Mouse (Mus musculus): ENCODE measurements around the gene Phox2b. TPM values are rescaled to one million over a fixed set of nuclear protein-coding genes. Genes with fewer than 3 reads are reported as not detected.

Phox2b gene
- polyA plus RNA-seq, 1 experiment from 2014 or later: 6.2 TPM

- DNase-seq (ENCODE audit: low spot score): no peak
- Histone ChIP-seq H3K9me3 (ENCODE audit: control insufficient read depth, low read length) (no peaks in the 10 kb centered on the region), H3K27ac (replicated peaks) (no peak overlapping the region), H3K9ac (ENCODE audit: low read length) (no peak overlapping the region), H3K4me1 (replicated peaks; ENCODE audit: control insufficient read depth, insufficient read depth) (no peaks in the 10 kb centered on the region), H3K27me3 (ENCODE audit: control insufficient read depth, insufficient read depth, low read length) (peaks cover 9% of the 10 kb centered on the region; the same call in 1 of the 2 replicates), H3K4me2 (replicated peaks; ENCODE audit: low read depth) (no peak overlapping the region), H3K36me3 (ENCODE audit: control insufficient read depth, insufficient read depth, low read length) (no peaks in the 10 kb centered on the region), H3K4me3 (ENCODE audit: low read depth, low read length) (no peak overlapping the region)
- ATAC-seq (ENCODE audit: low FRiP score, low TSS enrichment): no peak
- TF ChIP-seq CTCF (IDR thresholded peaks at IDR 0.05; ENCODE audit: low read depth): no peak
- TF ChIP-seq EP300 (optimal IDR thresholded peaks at IDR 0.05): no peak
- 87% methylated on average over 2 of the region's 2 CpGs for WGBS
Observed at GRCm38 (mm10) chr5:67106261-67106660, 7.2 kb upstream of the Phox2b start.

- Histone ChIP-seq H3K27me3 (ENCODE audit: control insufficient read depth, insufficient read depth, low read length) (peaks cover 28% of the 10 kb centered on the region), H3K4me2 (replicated peaks; ENCODE audit: low read depth) (no peak overlapping the region), H3K9ac (ENCODE audit: low read length) (no peak overlapping the region), H3K4me1 (replicated peaks; ENCODE audit: control insufficient read depth, insufficient read depth) (no peaks in the 10 kb centered on the region), H3K4me3 (ENCODE audit: low read depth, low read length) (no peak overlapping the region), H3K9me3 (ENCODE audit: control insufficient read depth, low read length) (no peaks in the 10 kb centered on the region), H3K27ac (replicated peaks) (no peak overlapping the region), H3K36me3 (ENCODE audit: control insufficient read depth, insufficient read depth, low read length) (no peaks in the 10 kb centered on the region)
- DNase-seq (ENCODE audit: low spot score): no peak
- TF ChIP-seq CTCF (IDR thresholded peaks at IDR 0.05; ENCODE audit: low read depth): no peak
- TF ChIP-seq EP300 (optimal IDR thresholded peaks at IDR 0.05): no peak
- ATAC-seq (ENCODE audit: low FRiP score, low TSS enrichment): no peak
- WGBS: 8% methylated on average over 3 of the region's 3 CpGs
Observed at GRCm38 (mm10) chr5:67103016-67103415, 3.9 kb upstream of the Phox2b start.

- peak; percentile 22 for DNase-seq (ENCODE audit: low spot score)
Observed at GRCm38 (mm10) chr5:67101793-67102600, 2.9 kb upstream of the Phox2b start.

GRCm38 (mm10) chr5:67101395-67101760, 2.3 kb upstream of the Phox2b start:
- 5% methylated on average over 9 of the region's 9 CpGs for WGBS
- no peak overlapping the region for H3K9ac ChIP-seq (ENCODE audit: low read length)
- H3K4me1 ChIP-seq (replicated peaks; ENCODE audit: control insufficient read depth, insufficient read depth): no peaks in the 10 kb centered on the region
- no peak for TF ChIP-seq CTCF (IDR thresholded peaks at IDR 0.05; ENCODE audit: low read depth)
- no peak for TF ChIP-seq EP300 (optimal IDR thresholded peaks at IDR 0.05)
- ATAC-seq (ENCODE audit: low FRiP score, low TSS enrichment) (no peak), DNase-seq (ENCODE audit: low spot score) (no peak)
- no peaks in the 10 kb centered on the region for H3K9me3 ChIP-seq (ENCODE audit: control insufficient read depth, low read length)
- no peak overlapping the region for H3K4me3 ChIP-seq (ENCODE audit: low read depth, low read length)
- no peak overlapping the region for H3K4me2 ChIP-seq (replicated peaks; ENCODE audit: low read depth)
- peaks cover 39% of the 10 kb centered on the region for H3K27me3 ChIP-seq (ENCODE audit: control insufficient read depth, insufficient read depth, low read length)
- no peak overlapping the region for H3K27ac ChIP-seq (replicated peaks)
- no peaks in the 10 kb centered on the region for H3K36me3 ChIP-seq (ENCODE audit: control insufficient read depth, insufficient read depth, low read length)

More at GRCm38 (mm10) chr5:67101793-67102600, 2.9 kb upstream of the Phox2b start:
- no peak overlapping the region for H3K27ac ChIP-seq (replicated peaks)
- peak; percentile 26; the same call in 1 of the 2 replicates for ATAC-seq (ENCODE audit: low FRiP score, low TSS enrichment)
- no peaks in the 10 kb centered on the region for H3K36me3 ChIP-seq (ENCODE audit: control insufficient read depth, insufficient read depth, low read length)
- no peaks in the 10 kb centered on the region for H3K4me1 ChIP-seq (replicated peaks; ENCODE audit: control insufficient read depth, insufficient read depth)
- no peak overlapping the region for H3K4me3 ChIP-seq (ENCODE audit: low read depth, low read length)
- H3K9ac ChIP-seq (ENCODE audit: low read length): no peak overlapping the region
- 3% methylated on average over 28 of the region's 28 CpGs for WGBS
- peaks cover 38% of the 10 kb centered on the region for H3K27me3 ChIP-seq (ENCODE audit: control insufficient read depth, insufficient read depth, low read length)
- peak; percentile 37 for TF ChIP-seq CTCF (IDR thresholded peaks at IDR 0.05; ENCODE audit: low read depth)
- TF ChIP-seq EP300 (optimal IDR thresholded peaks at IDR 0.05): no peak
- H3K4me2 ChIP-seq (replicated peaks; ENCODE audit: low read depth): no peak overlapping the region
- H3K9me3 ChIP-seq (ENCODE audit: control insufficient read depth, low read length): no peaks in the 10 kb centered on the region

GRCm38 (mm10) chr5:67100564-67101394, 1.7 kb upstream of the Phox2b start:
- DNase-seq (ENCODE audit: low spot score) (no peak), ATAC-seq (ENCODE audit: low FRiP score, low TSS enrichment) (no peak)
- TF ChIP-seq CTCF (IDR thresholded peaks at IDR 0.05; ENCODE audit: low read depth) (no peak), EP300 (optimal IDR thresholded peaks at IDR 0.05) (no peak)
- Histone ChIP-seq H3K27me3 (ENCODE audit: control insufficient read depth, insufficient read depth, low read length) (peaks cover 45% of the 10 kb centered on the region), H3K27ac (replicated peaks) (no peak overlapping the region), H3K4me3 (ENCODE audit: low read depth, low read length) (no peak overlapping the region), H3K36me3 (ENCODE audit: control insufficient read depth, insufficient read depth, low read length) (no peaks in the 10 kb centered on the region), H3K9me3 (ENCODE audit: control insufficient read depth, low read length) (no peaks in the 10 kb centered on the region), H3K4me1 (replicated peaks; ENCODE audit: control insufficient read depth, insufficient read depth) (no peaks in the 10 kb centered on the region), H3K4me2 (replicated peaks; ENCODE audit: low read depth) (no peak overlapping the region), H3K9ac (ENCODE audit: low read length) (no peak overlapping the region)
- 4% methylated on average over 34 of the region's 34 CpGs for WGBS

Data from stomach, postnatal 0 days (tissue).